Mouse (Mus musculus): ENCODE measurements around the gene Gnao1. TPM values are rescaled to one million over a fixed set of nuclear protein-coding genes. Genes with fewer than 3 reads are reported as not detected.

Gene Gnao1
- total and polyA plus RNA-seq, 3 experiments, result 1.1 to 13.5 (median 3.5) TPM

- DNase-seq (ENCODE audit: extremely low read depth), result no peak
- Histone ChIP-seq H3K9me3 (replicated peaks; ENCODE audit: low read length) (peaks cover 8% of the 10 kb centered on the region), H3K36me3 (replicated peaks in 1 of 2; ENCODE audit: control insufficient read depth in 1 of 2, insufficient read depth in 1 of 2, low read length in 1 of 2) (peaks cover 0 to 24% of the 10 kb centered on the region in 2 experiments), H3K79me2 (replicated peaks; ENCODE audit: control insufficient read depth, extremely low read depth, insufficient read depth, poor library complexity, severe bottlenecking) (no peaks in the 10 kb centered on the region), H3K9ac (ENCODE audit: insufficient read depth, low read depth) (no peak overlapping the region), H3K4me2 (ENCODE audit: insufficient read depth, low read depth, poor library complexity, severe bottlenecking) (no peak overlapping the region), H3K4me1 (ENCODE audit: control insufficient read depth in 1 of 2, insufficient read depth in 2 of 2) (peaks cover 5 to 10% of the 10 kb centered on the region in 2 experiments), H3K27me3 (replicated peaks) (no peaks in the 10 kb centered on the region), H3K27ac (ENCODE audit: insufficient read depth, low read depth) (no peak overlapping the region), H3K4me3 (replicated peaks in 1 of 3; ENCODE audit: low read depth in 2 of 3, low read length in 2 of 3, poor library complexity in 1 of 3) (no peak overlapping the region)
- in situ Hi-C loops (cut with MboI; ENCODE audit: low pct_ligation_motif_present, low pct_unique_long_range_greater_than_20kb, low sequenced_read_pairs) (loop anchor here (25.0 kb wide), 1 partner anchor 317 kb away; no protein-coding TSS in a partner anchor), dilution Hi-C loops (cut with MboI; ENCODE audit: extremely low pct_ligation_motif_present, extremely low pct_unique_long_range_greater_than_20kb, low sequenced_read_pairs) (no loop called here)
- TF ChIP-seq MYC (IDR thresholded peaks at IDR 0.05; ENCODE audit: low read depth, low read length), result no peak
Observed at GRCm38 (mm10) chr8:93929233-93929632, 119.5 kb downstream of the Gnao1 start.

GRCm38 (mm10) chr8:93931336-93931735 lies 121.6 kb downstream of the Gnao1 start:
- H3K4me2 ChIP-seq (ENCODE audit: insufficient read depth, low read depth, poor library complexity, severe bottlenecking), result no peak overlapping the region
- no peaks in the 10 kb centered on the region for H3K79me2 ChIP-seq (replicated peaks; ENCODE audit: control insufficient read depth, extremely low read depth, insufficient read depth, poor library complexity, severe bottlenecking)
- peaks cover 0 to 26% of the 10 kb centered on the region in 2 experiments for H3K36me3 ChIP-seq (replicated peaks in 1 of 2; ENCODE audit: control insufficient read depth in 1 of 2, insufficient read depth in 1 of 2, low read length in 1 of 2)
- H3K9ac ChIP-seq (ENCODE audit: insufficient read depth, low read depth), result no peak overlapping the region
- dilution Hi-C loops (cut with MboI; ENCODE audit: extremely low pct_ligation_motif_present, extremely low pct_unique_long_range_greater_than_20kb, low sequenced_read_pairs) (no loop called here), in situ Hi-C loops (cut with MboI; ENCODE audit: low pct_ligation_motif_present, low pct_unique_long_range_greater_than_20kb, low sequenced_read_pairs) (loop anchor here (25.0 kb wide), 1 partner anchor 319 kb away; no protein-coding TSS in a partner anchor)
- H3K27me3 ChIP-seq (replicated peaks), result no peaks in the 10 kb centered on the region
- no peak overlapping the region for H3K27ac ChIP-seq (ENCODE audit: insufficient read depth, low read depth)
- no peak overlapping the region for H3K4me3 ChIP-seq (replicated peaks in 1 of 3; ENCODE audit: low read depth in 2 of 3, low read length in 2 of 3, poor library complexity in 1 of 3)
- no peak for TF ChIP-seq E2F4 (IDR thresholded peaks at IDR 0.05; ENCODE audit: insufficient replicate concordance, low read depth, low read length)
- no peak for TF ChIP-seq UBTF (IDR thresholded peaks at IDR 0.05; ENCODE audit: low read depth, low read length)
- no peak for TF ChIP-seq TCF12 (IDR thresholded peaks at IDR 0.05; ENCODE audit: low read depth, low read length)
- no peak for TF ChIP-seq USF1 (IDR thresholded peaks at IDR 0.05; ENCODE audit: low read depth, low read length)
- TF ChIP-seq KAT2A (IDR thresholded peaks at IDR 0.05; ENCODE audit: insufficient replicate concordance, low read length), result no peak
- TF ChIP-seq CHD2 (IDR thresholded peaks at IDR 0.05; ENCODE audit: low read length), result no peak
- no peak for TF ChIP-seq ZC3H11A (IDR thresholded peaks at IDR 0.05; ENCODE audit: low read depth, low read length)
- TF ChIP-seq BHLHE40 (IDR thresholded peaks at IDR 0.05; ENCODE audit: low read depth, low read length), result no peak
- TF ChIP-seq SIN3A (IDR thresholded peaks at IDR 0.05; ENCODE audit: low read length), result no peak
- no peak for TF ChIP-seq MYC (IDR thresholded peaks at IDR 0.05; ENCODE audit: low read depth, low read length)
- TF ChIP-seq POLR2A (IDR thresholded peaks at IDR 0.05; ENCODE audit: low read depth, low read length), result no peak
- TF ChIP-seq MAFK (IDR thresholded peaks at IDR 0.05; ENCODE audit: insufficient replicate concordance, low read length), result no peak
- H3K9me3 ChIP-seq (replicated peaks; ENCODE audit: low read length), result peaks cover 8% of the 10 kb centered on the region
- DNase-seq (ENCODE audit: extremely low read depth), result no peak
- peaks cover 0 to 4% of the 10 kb centered on the region in 2 experiments; a peak in 2 of 4 replicates for H3K4me1 ChIP-seq (ENCODE audit: control insufficient read depth in 1 of 2, insufficient read depth in 2 of 2)

- Histone ChIP-seq H3K27me3 (replicated peaks) (no peaks in the 10 kb centered on the region), H3K27ac (ENCODE audit: insufficient read depth, low read depth) (no peak overlapping the region), H3K4me1 (ENCODE audit: control insufficient read depth in 1 of 2, insufficient read depth in 2 of 2) (no peaks in the 10 kb centered on the region), H3K9ac (ENCODE audit: insufficient read depth, low read depth) (no peak overlapping the region), H3K9me3 (replicated peaks; ENCODE audit: low read length) (no peaks in the 10 kb centered on the region), H3K79me2 (replicated peaks; ENCODE audit: control insufficient read depth, extremely low read depth, insufficient read depth, poor library complexity, severe bottlenecking) (no peaks in the 10 kb centered on the region), H3K4me3 (replicated peaks in 1 of 3; ENCODE audit: low read depth in 2 of 3, low read length in 2 of 3, poor library complexity in 1 of 3) (no peak overlapping the region), H3K4me2 (ENCODE audit: insufficient read depth, low read depth, poor library complexity, severe bottlenecking) (no peak overlapping the region), H3K36me3 (replicated peaks in 1 of 2; ENCODE audit: control insufficient read depth in 1 of 2, insufficient read depth in 1 of 2, low read length in 1 of 2) (peaks cover 0 to 16% of the 10 kb centered on the region in 2 experiments)
- in situ Hi-C loops (cut with MboI; ENCODE audit: low pct_ligation_motif_present, low pct_unique_long_range_greater_than_20kb, low sequenced_read_pairs), result loop anchor here (25.0 kb wide), 1 partner anchor 321 kb away; no protein-coding TSS in a partner anchor
- dilution Hi-C loops (cut with MboI; ENCODE audit: extremely low pct_ligation_motif_present, extremely low pct_unique_long_range_greater_than_20kb, low sequenced_read_pairs), result no loop called here
- DNase-seq (ENCODE audit: extremely low read depth), result peak; percentile 72
- TF ChIP-seq EP300 (IDR thresholded peaks at IDR 0.05; ENCODE audit: low read length) (no peak), MAX (IDR thresholded peaks at IDR 0.05; ENCODE audit: low read length) (no peak), ELF1 (IDR thresholded peaks at IDR 0.05; ENCODE audit: low read depth, low read length) (no peak), TBP (conservative IDR thresholded peaks at IDR 0.05; ENCODE audit: low read depth, low read length) (no peak), BHLHE40 (IDR thresholded peaks at IDR 0.05; ENCODE audit: low read depth, low read length) (no peak), NELFE (IDR thresholded peaks at IDR 0.05; ENCODE audit: low read depth, low read length) (no peak), RAD21 (IDR thresholded peaks at IDR 0.05; ENCODE audit: low read depth, low read length) (peak; percentile 88), POLR2A (IDR thresholded peaks at IDR 0.05; ENCODE audit: low read depth, low read length) (no peak), USF1 (IDR thresholded peaks at IDR 0.05; ENCODE audit: low read depth, low read length) (no peak), SMC3 (IDR thresholded peaks at IDR 0.05; ENCODE audit: low read depth, low read length) (peak; percentile 91), PAX5 (IDR thresholded peaks at IDR 0.05; ENCODE audit: low read length) (no peak), CHD1 (IDR thresholded peaks at IDR 0.05; ENCODE audit: low read depth, low read length) (no peak), MYC (IDR thresholded peaks at IDR 0.05; ENCODE audit: low read depth, low read length) (no peak), MAFK (IDR thresholded peaks at IDR 0.05; ENCODE audit: insufficient replicate concordance, low read length) (no peak), ZMIZ1 (IDR thresholded peaks at IDR 0.05; ENCODE audit: low read depth, low read length) (no peak), CHD2 (IDR thresholded peaks at IDR 0.05; ENCODE audit: low read length) (no peak), NRF1 (IDR thresholded peaks at IDR 0.05; ENCODE audit: low read depth, low read length) (no peak), CTCF (conservative IDR thresholded peaks at IDR 0.05 in 1 of 2, IDR thresholded peaks at IDR 0.05 in 1 of 2; ENCODE audit: low read depth in 2 of 2, low read length in 2 of 2) (peak; percentile 75 to 88), USF2 (conservative IDR thresholded peaks at IDR 0.05; ENCODE audit: low read depth, low read length) (no peak), HCFC1 (IDR thresholded peaks at IDR 0.05; ENCODE audit: low read depth, low read length) (no peak), UBTF (IDR thresholded peaks at IDR 0.05; ENCODE audit: low read depth, low read length) (no peak)
Observed at GRCm38 (mm10) chr8:93932873-93933272, 123.1 kb downstream of the Gnao1 start.

All from CH12.LX (cell line).